Mouse (Mus musculus): ENCODE measurements around the gene Cldn34b3. TPM values are rescaled to one million over a fixed set of nuclear protein-coding genes. Genes with fewer than 3 reads are reported as not detected.
"Not testable (repeated sequence)": the region's sequence is repeated elsewhere in the genome, so short reads cannot be mapped to it uniquely, and the experiment has no call there.

The Cldn34b3 gene
- not detected in 2 replicates for polyA plus RNA-seq (2015; fragmentation: Nextera tagmentation; extraction: Ambion mirVana)

DNA sequence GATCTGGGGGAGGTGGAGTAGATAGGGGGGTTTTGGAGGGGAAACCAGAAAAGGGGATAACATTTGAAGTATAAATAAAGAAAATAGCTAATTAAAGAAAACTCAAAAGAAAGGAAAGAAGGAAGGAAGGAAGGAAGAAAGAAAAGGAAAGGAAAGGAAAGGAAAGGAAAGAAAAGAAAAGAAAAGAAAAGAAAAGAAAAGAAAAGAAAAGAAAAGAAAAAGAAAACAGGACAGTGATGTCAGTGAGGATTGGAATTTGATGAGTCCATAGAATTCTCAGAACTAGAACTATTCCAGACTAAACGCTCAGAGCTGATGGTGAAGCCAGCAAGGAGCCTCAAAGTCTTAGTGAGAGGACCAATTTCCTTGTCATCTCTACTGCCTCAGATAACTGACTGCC, at the start of gene Cldn34b3:
Gene Cldn34b3 (plus strand): TSS at position 301 of the 400 bp plus-strand sequence.
- not testable (repeated sequence) for H3K27me3 ChIP-seq (replicated peaks; ENCODE audit: control insufficient read depth, insufficient read depth, low read length); H3K4me3 ChIP-seq (ENCODE audit: low read length); H3K27ac ChIP-seq (ENCODE audit: low read depth, low read length); H3K9ac ChIP-seq (ENCODE audit: low read depth, low read length); H3K36me3 ChIP-seq (ENCODE audit: control insufficient read depth, insufficient read depth, low read length); H3K4me2 ChIP-seq (ENCODE audit: low read length); H3K4me1 ChIP-seq (ENCODE audit: control insufficient read depth, insufficient read depth, low read depth, low read length); H3K9me3 ChIP-seq (ENCODE audit: control insufficient read depth, low read length); ATAC-seq
- WGBS: 87% methylated on average over 1 of the region's 1 CpGs

Other genes starting within 250 kb of the Cldn34b3 start
- not detected in 2 replicates for gene Cldn34b4, start 129.0 kb downstream of the Cldn34b3 start, polyA plus RNA-seq (2015; fragmentation: Nextera tagmentation; extraction: Ambion mirVana)